13 mouse cellular contexts compared by ENCODE assay signal in genomic region chr4:82755616-82756294, GRCm38 (mm10). TPM values are rescaled to one million over a fixed set of nuclear protein-coding genes. Genes with fewer than 3 reads are reported as not detected.
DNase-seq lines count a peak whose midpoint lies in the region; ATAC-seq and TF ChIP-seq lines count a peak whose summit lies in the region.
"Had no signal": no experiment of that assay in that cellular context is flagged by ENCODE, and none has a peak within 500 bp of the region (broad histone marks: within the 10 kb centered on the region; RNA-seq: fewer than 3 reads in every experiment).

No protein-coding gene starts in this region.

- 56% methylated on average over 3 of the region's 3 CpGs for WGBS in stomach, embryonic 14.5 days
- WGBS in stomach, postnatal 0 days: 58% methylated on average over 3 of the region's 3 CpGs
- WGBS in embryonic facial prominence, embryonic 10.5 days: 14% methylated on average over 3 of the region's 3 CpGs
- 48% methylated on average over 3 of the region's 3 CpGs for WGBS in kidney, postnatal 0 days

- H3K36me3 ChIP-seq in stomach, embryonic 14.5 days (ENCODE audit: control insufficient read depth, insufficient read depth, low read length): no peaks in the 10 kb centered on the region
- H3K36me3 ChIP-seq in stomach, postnatal 0 days (ENCODE audit: control insufficient read depth, insufficient read depth, low read length): no peaks in the 10 kb centered on the region
- H3K36me3 ChIP-seq in embryonic facial prominence, embryonic 10.5 days (replicated peaks): no peaks in the 10 kb centered on the region
- H3K36me3 ChIP-seq in kidney, postnatal 0 days (ENCODE audit: insufficient read depth, low read length): no peaks in the 10 kb centered on the region
- H3K36me3 ChIP-seq: hindbrain, embryonic 15.5 days; limb, embryonic 15.5 days had no signal

- H3K9ac ChIP-seq in stomach, embryonic 14.5 days (replicated peaks; ENCODE audit: low read depth, low read length): no peak overlapping the region
- H3K9ac ChIP-seq in stomach, postnatal 0 days (ENCODE audit: low read length): no peak overlapping the region
- H3K9ac ChIP-seq in kidney, postnatal 0 days (ENCODE audit: low read depth, low read length): no peak overlapping the region
- H3K9ac ChIP-seq: hindbrain, embryonic 15.5 days; limb, embryonic 15.5 days had no signal

- no peaks in the 10 kb centered on the region for H3K9me3 ChIP-seq in stomach, embryonic 14.5 days (ENCODE audit: control insufficient read depth, low read depth, low read length)
- no peaks in the 10 kb centered on the region for H3K9me3 ChIP-seq in stomach, postnatal 0 days (ENCODE audit: control insufficient read depth, low read length)
- no peaks in the 10 kb centered on the region; the same call in 1 of the 2 replicates for H3K9me3 ChIP-seq in embryonic facial prominence, embryonic 10.5 days
- no peaks in the 10 kb centered on the region for H3K9me3 ChIP-seq in kidney, postnatal 0 days (replicated peaks; ENCODE audit: low read length)
- H3K9me3 ChIP-seq: hindbrain, embryonic 15.5 days; limb, embryonic 15.5 days had no signal

- DNase-seq in stomach, postnatal 0 days (ENCODE audit: low spot score): no peak
- DNase-seq in embryonic facial prominence, embryonic 10.5 days (ENCODE audit: low spot score): peak; percentile 35
- no peak for DNase-seq in kidney, postnatal 0 days (ENCODE audit: low spot score)
- DNase-seq in retina, postnatal 1 day: peak; percentile 67
- no peak for DNase-seq in testis, postnatal 14 days (ENCODE audit: low spot score)
- DNase-seq in gastrocnemius, postnatal 36 days: no peak
- DNase-seq: cerebellum, adult 8-10 months; gastrocnemius, postnatal 14 days; right cerebral cortex, postnatal 25 days had no signal

- H3K27ac ChIP-seq in stomach, embryonic 14.5 days (ENCODE audit: low read length): no peak overlapping the region
- no peak overlapping the region for H3K27ac ChIP-seq in stomach, postnatal 0 days (replicated peaks)
- H3K27ac ChIP-seq in embryonic facial prominence, embryonic 10.5 days (replicated peaks): peak overlapping the region; percentile 82
- H3K27ac ChIP-seq in kidney, postnatal 0 days: no peak overlapping the region
- H3K27ac ChIP-seq: hindbrain, embryonic 15.5 days; limb, embryonic 15.5 days had no signal

- no peaks in the 10 kb centered on the region for H3K27me3 ChIP-seq in stomach, embryonic 14.5 days (ENCODE audit: control insufficient read depth, insufficient read depth, low read length)
- H3K27me3 ChIP-seq in stomach, postnatal 0 days (ENCODE audit: control insufficient read depth, insufficient read depth, low read length): no peaks in the 10 kb centered on the region
- no peaks in the 10 kb centered on the region for H3K27me3 ChIP-seq in embryonic facial prominence, embryonic 10.5 days (replicated peaks; ENCODE audit: low read depth, poor library complexity, severe bottlenecking)
- no peaks in the 10 kb centered on the region for H3K27me3 ChIP-seq in kidney, postnatal 0 days (ENCODE audit: insufficient read depth, low read length)
- H3K27me3 ChIP-seq: hindbrain, embryonic 15.5 days; limb, embryonic 15.5 days had no signal

- H3K4me3 ChIP-seq in stomach, embryonic 14.5 days (ENCODE audit: low read depth, low read length): no peak overlapping the region
- no peak overlapping the region for H3K4me3 ChIP-seq in stomach, postnatal 0 days (ENCODE audit: low read depth, low read length)
- H3K4me3 ChIP-seq in embryonic facial prominence, embryonic 10.5 days: no peak overlapping the region
- H3K4me3 ChIP-seq in kidney, postnatal 0 days (replicated peaks; ENCODE audit: low read depth, low read length): no peak overlapping the region
- H3K4me3 ChIP-seq: hindbrain, embryonic 15.5 days; limb, embryonic 15.5 days had no signal

- intact Hi-C loops in gastrocnemius, postnatal 36 days (cut with DNase I): no loop called here

- no peaks in the 10 kb centered on the region for H3K4me1 ChIP-seq in stomach, embryonic 14.5 days (ENCODE audit: control insufficient read depth, insufficient read depth, low read length)
- no peaks in the 10 kb centered on the region for H3K4me1 ChIP-seq in stomach, postnatal 0 days (replicated peaks; ENCODE audit: control insufficient read depth, insufficient read depth)
- peaks cover 41% of the 10 kb centered on the region for H3K4me1 ChIP-seq in embryonic facial prominence, embryonic 10.5 days
- H3K4me1 ChIP-seq in kidney, postnatal 0 days (replicated peaks; ENCODE audit: insufficient read depth, low read length): no peaks in the 10 kb centered on the region
- H3K4me1 ChIP-seq: hindbrain, embryonic 15.5 days had no signal

- no peak for TF ChIP-seq EP300 in stomach, postnatal 0 days (optimal IDR thresholded peaks at IDR 0.05)

- no peak overlapping the region for H3K4me2 ChIP-seq in stomach, embryonic 14.5 days (replicated peaks; ENCODE audit: low read depth, low read length)
- H3K4me2 ChIP-seq in stomach, postnatal 0 days (replicated peaks; ENCODE audit: low read depth): no peak overlapping the region
- H3K4me2 ChIP-seq in kidney, postnatal 0 days (ENCODE audit: low read length): no peak overlapping the region
- H3K4me2 ChIP-seq: hindbrain, embryonic 15.5 days; limb, embryonic 15.5 days had no signal

- 0 out of 2 replicates have a peak, but pooled peaks have one; percentile 23 for ATAC-seq in stomach, embryonic 14.5 days (ENCODE audit: insufficient number of reproducible peaks, insufficient read depth, low FRiP score, low read depth)
- ATAC-seq in stomach, postnatal 0 days (ENCODE audit: low FRiP score, low TSS enrichment): no peak
- ATAC-seq in kidney, postnatal 0 days (replicated peaks; ENCODE audit: low FRiP score, low read depth): peak; percentile 74; the same call in 1 of the 2 replicates
- ATAC-seq in erythroid progenitor cell, adult 5-6 weeks (replicated peaks; ENCODE audit: low FRiP score, poor library complexity, severe bottlenecking): no peak

- no peak for TF ChIP-seq CTCF in stomach, postnatal 0 days (IDR thresholded peaks at IDR 0.05; ENCODE audit: low read depth)
- TF ChIP-seq CTCF in kidney, postnatal 0 days (IDR thresholded peaks at IDR 0.05; ENCODE audit: low read depth): no peak

RNA-seq across cellular contexts. Expression of gene Nfib, which starts 50.2 kb away (rescaled TPM):
- polyA plus RNA-seq in stomach, embryonic 14.5 days (2014; fragmentation: Nextera tagmentation; extraction: Ambion mirVana): 94.5 and 98.3 TPM in 2 replicates
- 18.8 and 19.9 TPM in 2 replicates for polyA plus RNA-seq in stomach, postnatal 0 days (2015; fragmentation: Nextera tagmentation; extraction: Ambion mirVana)
- 17.3 and 26.7 TPM in 2 replicates for polyA plus RNA-seq in embryonic facial prominence, embryonic 10.5 days (2016; fragmentation: Nextera tagmentation; extraction: Ambion mirVana)
- 13.3 and 15.1 TPM in 2 replicates for polyA plus RNA-seq in kidney, postnatal 0 days (2015; fragmentation: Nextera tagmentation; extraction: Ambion mirVana)
- total RNA-seq in gastrocnemius, postnatal 36 days (2021): 10 to 100 TPM; 74.8 to 75.9 TPM
- 1.3 TPM in 1 of 2 replicates, not detected in the other for total RNA-seq in erythroid progenitor cell, adult 5-6 weeks (2015; ENCODE audit: low replicate concordance)
- total RNA-seq in erythroid progenitor cell, adult 5-6 weeks (2017; ENCODE audit: low replicate concordance): not detected in 2 replicates

Comparison
In these comparisons a context has a peak if more than half of its experiments do, and no peak if none do; other contexts are left out.
1. ATAC-seq: peak in stomach, embryonic 14.5 days (single experiment) and kidney, postnatal 0 days (single experiment); none in stomach, postnatal 0 days (single experiment) and erythroid progenitor cell, adult 5-6 weeks (single experiment).
2. DNase-seq: peak in embryonic facial prominence, embryonic 10.5 days (single experiment) and retina, postnatal 1 day (single experiment); none in stomach, postnatal 0 days (single experiment), kidney, postnatal 0 days (single experiment), testis, postnatal 14 days (single experiment) and gastrocnemius, postnatal 36 days (0 of 2).